Mouse (Mus musculus) bone marrow macrophage, adult 2 months (primary cell): ENCODE measurements at regions not wholly inside any gene's neighbourhood (a gene's known extent, or its start where the extent isn't known, plus 50 kb on each side); places are given as distances from the start of the nearest gene placed in this dataset.

Source experiments
- CTCF ChIP-seq: IDR thresholded peaks from 2 replicates; pipeline ENCODE4 v1.5.1; 2012; ENCODE audit warnings: low read depth, mild to moderate bottlenecking, low read length, moderate library complexity
- POLR2A ChIP-seq: IDR thresholded peaks from 2 replicates; pipeline ENCODE4 v1.6.1; 2012; ENCODE audit warnings: mild to moderate bottlenecking, low read depth, low read length, borderline replicate concordance

DNA sequence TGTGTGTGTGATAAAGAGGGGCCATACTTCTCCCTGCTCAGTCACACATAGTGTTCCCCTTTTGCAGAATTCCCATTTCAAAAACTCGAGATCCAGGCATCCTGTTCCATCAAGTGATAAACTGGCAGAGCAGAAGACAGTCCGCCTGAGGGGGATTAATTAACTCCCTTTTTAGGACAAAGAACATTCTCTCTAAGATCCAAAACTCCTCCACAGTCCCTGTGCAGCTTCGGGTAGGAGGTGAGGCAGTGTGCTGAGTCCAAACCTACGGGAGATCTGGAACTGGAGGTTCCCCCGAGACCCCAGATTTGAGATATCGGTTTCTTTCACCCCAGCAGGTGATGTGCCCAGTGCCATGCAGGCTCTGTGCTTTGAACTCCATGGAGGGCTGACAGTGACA lies 129.2 kb downstream of the 9530068E07Rik start:
- TF ChIP-seq CTCF (no peak), POLR2A (no peak)
